Mouse (Mus musculus): ENCODE measurements at regions not wholly inside any gene's neighbourhood (a gene's known extent, or its start where the extent isn't known, plus 50 kb on each side); places are given as distances from the start of the nearest gene placed in this dataset.
A peak's percentile ranks its signal among the peaks of the same experiment; 100 is the strongest.

GRCm38 (mm10) chr9:27634901-27635300 lies 155.7 kb upstream of the Opcml start:
- ATAC-seq (peak; percentile 71), DNase-seq (no peak)
- Histone ChIP-seq H3K9me3 (ENCODE audit: low read length) (no peaks in the 10 kb centered on the region), H3K9ac (no peak overlapping the region), H3K4me3 (ENCODE audit: low read depth, low read length) (no peak overlapping the region), H3K4me2 (ENCODE audit: low read depth) (no peak overlapping the region), H3K27me3 (ENCODE audit: insufficient read depth, low read length) (no peaks in the 10 kb centered on the region), H3K27ac (ENCODE audit: low read depth, low read length) (no peak overlapping the region), H3K4me1 (ENCODE audit: insufficient read depth) (no peaks in the 10 kb centered on the region), H3K36me3 (ENCODE audit: insufficient read depth) (no peaks in the 10 kb centered on the region)
- no peak for TF ChIP-seq CTCF (IDR thresholded peaks at IDR 0.05; ENCODE audit: low read depth)
- WGBS = 39% methylated on average over 6 of the region's 6 CpGs

DNA sequence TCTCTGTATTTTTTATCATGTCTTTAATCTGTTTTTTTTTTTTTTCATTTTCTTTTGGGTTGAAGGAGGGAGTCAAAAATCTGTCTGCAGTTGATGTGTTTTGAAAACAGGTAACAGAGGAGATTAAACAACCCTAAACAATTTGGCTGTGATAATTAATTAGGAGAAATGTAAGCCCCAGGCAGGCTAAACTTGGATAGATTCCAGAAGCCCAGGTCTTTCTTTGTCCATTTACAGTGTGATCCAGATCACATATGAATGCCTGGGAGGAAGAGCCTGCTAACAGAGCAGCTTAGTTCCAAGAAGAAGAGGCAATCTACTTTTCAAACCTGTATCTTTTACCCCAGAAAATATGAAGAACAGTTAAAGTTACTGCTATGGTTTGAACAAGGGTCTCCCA lies 150.0 kb upstream of the Opcml start:
- TF ChIP-seq CTCF (IDR thresholded peaks at IDR 0.05; ENCODE audit: low read depth) = no peak
- no peak for ATAC-seq
- Histone ChIP-seq H3K36me3 (ENCODE audit: insufficient read depth) (no peaks in the 10 kb centered on the region), H3K27ac (ENCODE audit: low read depth, low read length) (no peak overlapping the region), H3K4me1 (ENCODE audit: insufficient read depth) (no peaks in the 10 kb centered on the region), H3K4me2 (ENCODE audit: low read depth) (no peak overlapping the region), H3K4me3 (ENCODE audit: low read depth, low read length) (no peak overlapping the region), H3K9me3 (ENCODE audit: low read length) (no peaks in the 10 kb centered on the region), H3K9ac (no peak overlapping the region), H3K27me3 (ENCODE audit: insufficient read depth, low read length) (no peaks in the 10 kb centered on the region)
- no peak for DNase-seq

DNA sequence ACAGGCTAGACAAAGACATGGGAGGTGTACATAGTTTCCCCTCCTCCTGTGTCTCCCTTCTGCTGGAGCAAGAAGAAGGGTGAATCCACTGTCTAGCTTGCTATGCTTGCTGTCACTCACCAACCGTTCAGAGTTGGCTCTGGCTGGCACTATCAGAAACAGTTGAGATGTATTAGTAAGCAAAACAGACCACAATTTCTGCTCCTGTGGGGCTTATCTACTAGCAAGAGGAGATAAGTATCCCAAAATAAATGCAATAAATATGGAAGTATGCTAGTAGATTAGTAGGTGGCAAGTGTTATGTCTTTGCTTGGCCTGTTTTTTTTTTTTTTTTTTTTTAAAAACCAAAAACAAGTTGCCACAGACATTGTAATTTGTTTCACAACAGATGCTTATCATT lies 147.3 kb upstream of the Opcml start:
- H3K27ac ChIP-seq (ENCODE audit: low read depth, low read length) = no peak overlapping the region
- WGBS = 44% methylated on average over 1 of the region's 1 CpGs
- no peak for TF ChIP-seq CTCF (IDR thresholded peaks at IDR 0.05; ENCODE audit: low read depth)

DNA sequence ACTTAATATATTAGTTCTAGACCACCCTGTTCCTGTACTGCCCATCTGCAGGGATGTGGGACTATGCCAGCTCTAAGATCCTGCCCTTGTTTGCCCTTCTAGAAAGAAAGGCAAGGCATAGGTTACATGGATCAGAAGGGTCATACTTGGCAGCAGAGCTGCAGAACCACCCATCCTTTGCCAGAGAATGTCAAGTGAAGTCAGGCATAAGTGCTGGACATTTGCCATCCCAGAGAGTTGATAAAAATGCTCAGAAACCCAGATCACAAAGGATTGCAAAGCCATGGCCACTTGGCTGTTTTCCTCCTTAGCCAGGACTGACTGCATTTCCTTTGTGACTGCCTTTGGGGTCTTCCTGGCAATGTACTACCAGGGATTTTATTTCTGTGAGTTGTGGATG lies 146.7 kb upstream of the Opcml start:
- DNase-seq (no peak), ATAC-seq (no peak)
- no peaks in the 10 kb centered on the region for H3K4me1 ChIP-seq (ENCODE audit: insufficient read depth)
- H3K27me3 ChIP-seq (ENCODE audit: insufficient read depth, low read length) = no peaks in the 10 kb centered on the region
- no peak overlapping the region for H3K4me3 ChIP-seq (ENCODE audit: low read depth, low read length)
- no peaks in the 10 kb centered on the region for H3K36me3 ChIP-seq (ENCODE audit: insufficient read depth)
- TF ChIP-seq CTCF (IDR thresholded peaks at IDR 0.05; ENCODE audit: low read depth) = no peak
- no peak overlapping the region for H3K4me2 ChIP-seq (ENCODE audit: low read depth)
- H3K27ac ChIP-seq (ENCODE audit: low read depth, low read length) = no peak overlapping the region
- H3K9ac ChIP-seq = no peak overlapping the region
- H3K9me3 ChIP-seq (ENCODE audit: low read length) = no peaks in the 10 kb centered on the region

More for the DNA sequence above, 147.3 kb upstream of the Opcml start:
- no peak overlapping the region for H3K4me2 ChIP-seq (ENCODE audit: low read depth)
- no peaks in the 10 kb centered on the region for H3K9me3 ChIP-seq (ENCODE audit: low read length)
- no peaks in the 10 kb centered on the region for H3K4me1 ChIP-seq (ENCODE audit: insufficient read depth)
- no peak for DNase-seq
- no peak overlapping the region for H3K9ac ChIP-seq
- H3K27me3 ChIP-seq (ENCODE audit: insufficient read depth, low read length) = no peaks in the 10 kb centered on the region
- no peak overlapping the region for H3K4me3 ChIP-seq (ENCODE audit: low read depth, low read length)
- no peaks in the 10 kb centered on the region for H3K36me3 ChIP-seq (ENCODE audit: insufficient read depth)
- ATAC-seq = no peak

DNA sequence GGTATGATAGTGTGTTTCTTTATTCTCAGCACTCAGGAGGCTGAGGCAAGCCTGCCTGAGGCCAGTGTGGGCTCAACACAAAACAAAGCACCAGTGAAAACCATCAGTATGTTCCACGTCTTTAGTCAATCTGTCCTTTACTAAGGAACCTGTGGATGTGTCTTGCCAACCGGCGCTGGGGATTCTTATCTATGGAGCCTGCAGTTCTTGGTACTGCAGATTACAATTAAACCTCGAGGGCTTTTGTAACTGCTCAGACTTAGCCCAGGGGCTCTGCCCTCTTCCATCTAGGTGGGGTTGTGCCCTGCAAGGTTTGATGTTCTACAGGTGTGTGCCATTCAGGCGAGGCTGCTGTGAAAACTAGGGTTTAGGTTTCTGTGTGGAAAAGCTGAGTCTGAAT lies 145.1 kb upstream of the Opcml start:
- Histone ChIP-seq H3K4me1 (ENCODE audit: insufficient read depth) (no peaks in the 10 kb centered on the region), H3K4me3 (ENCODE audit: low read depth, low read length) (no peak overlapping the region), H3K27ac (ENCODE audit: low read depth, low read length) (no peak overlapping the region), H3K4me2 (ENCODE audit: low read depth) (no peak overlapping the region), H3K36me3 (ENCODE audit: insufficient read depth) (no peaks in the 10 kb centered on the region), H3K9ac (no peak overlapping the region), H3K9me3 (ENCODE audit: low read length) (no peaks in the 10 kb centered on the region), H3K27me3 (ENCODE audit: insufficient read depth, low read length) (no peaks in the 10 kb centered on the region)
- 89% methylated on average over 5 of the region's 5 CpGs for WGBS
- no peak for TF ChIP-seq CTCF (IDR thresholded peaks at IDR 0.05; ENCODE audit: low read depth)
- DNase-seq (no peak), ATAC-seq (no peak)

DNA sequence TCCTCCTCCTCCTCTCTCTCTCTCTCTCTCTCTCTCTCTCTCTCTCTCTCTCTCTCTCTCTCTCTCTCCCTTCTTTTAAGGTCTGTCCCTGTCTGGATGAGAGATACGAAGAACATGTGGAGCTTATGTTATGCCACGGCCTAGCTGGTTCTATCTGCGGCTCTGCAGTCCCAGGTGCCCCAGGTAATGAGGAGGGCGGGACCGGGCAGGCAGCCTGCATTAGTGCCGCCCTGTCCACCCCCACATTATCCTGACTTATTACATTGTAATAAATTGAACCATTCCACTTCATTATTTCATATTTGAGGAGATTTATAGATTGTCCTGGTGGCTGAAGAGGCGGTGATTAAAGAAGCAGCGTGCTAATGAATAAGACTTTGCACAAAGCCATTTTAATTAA lies 144.5 kb upstream of the Opcml start:
- Histone ChIP-seq H3K27me3 (ENCODE audit: insufficient read depth, low read length) (no peaks in the 10 kb centered on the region), H3K36me3 (ENCODE audit: insufficient read depth) (no peaks in the 10 kb centered on the region), H3K9me3 (ENCODE audit: low read length) (no peaks in the 10 kb centered on the region), H3K4me3 (ENCODE audit: low read depth, low read length) (no peak overlapping the region), H3K4me1 (ENCODE audit: insufficient read depth) (no peaks in the 10 kb centered on the region), H3K27ac (ENCODE audit: low read depth, low read length) (no peak overlapping the region), H3K4me2 (ENCODE audit: low read depth) (no peak overlapping the region), H3K9ac (no peak overlapping the region)
- DNase-seq (no peak), ATAC-seq (no peak)
- WGBS = 53% methylated on average over 8 of the region's 8 CpGs
- no peak for TF ChIP-seq CTCF (IDR thresholded peaks at IDR 0.05; ENCODE audit: low read depth)

- Histone ChIP-seq H3K36me3 (ENCODE audit: insufficient read depth) (no peaks in the 10 kb centered on the region), H3K27ac (ENCODE audit: low read depth, low read length) (no peak overlapping the region), H3K4me1 (ENCODE audit: insufficient read depth) (no peaks in the 10 kb centered on the region), H3K9me3 (ENCODE audit: low read length) (no peaks in the 10 kb centered on the region), H3K4me3 (ENCODE audit: low read depth, low read length) (no peak overlapping the region), H3K9ac (no peak overlapping the region), H3K27me3 (ENCODE audit: insufficient read depth, low read length) (no peaks in the 10 kb centered on the region), H3K4me2 (ENCODE audit: low read depth) (no peak overlapping the region)
- no peak for DNase-seq
- no peak for TF ChIP-seq CTCF (IDR thresholded peaks at IDR 0.05; ENCODE audit: low read depth)
- ATAC-seq = no peak
- WGBS = 77% methylated on average over 10 of the region's 10 CpGs
Observed at GRCm38 (mm10) chr9:27646956-27647355, 143.6 kb upstream of the Opcml start.

- Histone ChIP-seq H3K9ac (no peak overlapping the region), H3K27me3 (ENCODE audit: insufficient read depth, low read length) (no peaks in the 10 kb centered on the region), H3K9me3 (ENCODE audit: low read length) (no peaks in the 10 kb centered on the region), H3K36me3 (ENCODE audit: insufficient read depth) (no peaks in the 10 kb centered on the region), H3K4me3 (ENCODE audit: low read depth, low read length) (no peak overlapping the region), H3K4me1 (ENCODE audit: insufficient read depth) (no peaks in the 10 kb centered on the region), H3K27ac (ENCODE audit: low read depth, low read length) (no peak overlapping the region), H3K4me2 (ENCODE audit: low read depth) (no peak overlapping the region)
- no peak for TF ChIP-seq CTCF (IDR thresholded peaks at IDR 0.05; ENCODE audit: low read depth)
- no peak for DNase-seq
- 95% methylated on average over 1 of the region's 1 CpGs for WGBS
- no peak for ATAC-seq
Observed at GRCm38 (mm10) chr9:27658001-27658400, 132.6 kb upstream of the Opcml start.

Measured in forebrain, postnatal 0 days (tissue).